Mouse (Mus musculus): ENCODE measurements around the gene Nars2. TPM values are rescaled to one million over a fixed set of nuclear protein-coding genes. Genes with fewer than 3 reads are reported as not detected.

Gene Nars2
- total and polyA plus RNA-seq, 3 experiments = 12.1 to 19.1 (median 14.6) TPM

DNA sequence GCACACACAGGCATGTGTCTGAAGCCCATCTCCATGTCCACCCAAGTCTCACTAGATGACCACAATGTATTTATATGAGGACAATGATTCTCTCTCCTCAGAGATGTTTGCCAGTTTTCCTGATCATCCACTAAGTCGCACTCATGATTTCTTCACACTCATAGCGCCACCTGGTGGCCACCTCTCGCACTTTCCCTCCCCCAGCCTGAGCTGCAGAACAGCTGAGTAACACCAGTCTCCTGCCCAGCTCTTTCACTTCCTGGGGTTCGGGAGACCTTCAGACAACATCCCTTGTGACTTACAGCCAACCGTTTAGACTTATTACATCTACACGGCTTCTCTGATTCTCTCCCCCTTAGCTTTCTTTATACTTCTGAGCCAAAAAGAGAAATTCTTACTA lies 37.3 kb upstream of the Nars2 start:
- in situ Hi-C loops (cut with MboI; ENCODE audit: low pct_ligation_motif_present, low pct_unique_long_range_greater_than_20kb, low sequenced_read_pairs) (loop anchor here (5.0 kb wide), 1 partner anchor 142 kb away; no protein-coding TSS in a partner anchor), dilution Hi-C loops (cut with MboI; ENCODE audit: extremely low pct_ligation_motif_present, extremely low pct_unique_long_range_greater_than_20kb, low sequenced_read_pairs) (no loop called here)
- H3K9ac ChIP-seq (ENCODE audit: insufficient read depth, low read depth) = no peak overlapping the region
- no peak overlapping the region for H3K27ac ChIP-seq (ENCODE audit: insufficient read depth, low read depth)
- peak overlapping the region; percentile 41; the same call in 1 of the 2 replicates for H3K4me2 ChIP-seq (ENCODE audit: insufficient read depth, low read depth, poor library complexity, severe bottlenecking)
- TF ChIP-seq SIN3A (IDR thresholded peaks at IDR 0.05; ENCODE audit: low read length) (no peak), ZC3H11A (IDR thresholded peaks at IDR 0.05; ENCODE audit: low read depth, low read length) (peak; percentile 89), RAD21 (IDR thresholded peaks at IDR 0.05; ENCODE audit: low read depth, low read length) (peak; percentile 90), ZNF384 (IDR thresholded peaks at IDR 0.05; ENCODE audit: low read depth, low read length) (no peak), IRF4 (IDR thresholded peaks at IDR 0.05; ENCODE audit: low read depth, low read length) (0 out of 2 replicates have a peak, but pooled peaks have one; percentile 28), NELFE (IDR thresholded peaks at IDR 0.05; ENCODE audit: low read depth, low read length) (no peak), ELF1 (IDR thresholded peaks at IDR 0.05; ENCODE audit: low read depth, low read length) (peak; percentile 50; the same call in 1 of the 2 replicates), CHD2 (IDR thresholded peaks at IDR 0.05; ENCODE audit: low read length) (no peak), MYC (IDR thresholded peaks at IDR 0.05; ENCODE audit: low read depth, low read length) (no peak), SMC3 (IDR thresholded peaks at IDR 0.05; ENCODE audit: low read depth, low read length) (peak; percentile 98), CTCF (conservative IDR thresholded peaks at IDR 0.05 in 1 of 2, IDR thresholded peaks at IDR 0.05 in 1 of 2; ENCODE audit: low read depth in 2 of 2, low read length in 2 of 2) (peak; percentile 75 to 93)
- peak; percentile 81 for DNase-seq (ENCODE audit: extremely low read depth)
- peaks cover 0 to 8% of the 10 kb centered on the region in 2 experiments; a peak in 1 of 4 replicates for H3K4me1 ChIP-seq (ENCODE audit: control insufficient read depth in 1 of 2, insufficient read depth in 2 of 2)
- H3K79me2 ChIP-seq (replicated peaks; ENCODE audit: control insufficient read depth, extremely low read depth, insufficient read depth, poor library complexity, severe bottlenecking) = no peaks in the 10 kb centered on the region
- H3K27me3 ChIP-seq (replicated peaks) = no peaks in the 10 kb centered on the region
- no peaks in the 10 kb centered on the region for H3K36me3 ChIP-seq (replicated peaks in 1 of 2; ENCODE audit: control insufficient read depth in 1 of 2, insufficient read depth in 1 of 2, low read length in 1 of 2)
- no peaks in the 10 kb centered on the region for H3K9me3 ChIP-seq (replicated peaks; ENCODE audit: low read length)
- no peak overlapping the region for H3K4me3 ChIP-seq (replicated peaks in 1 of 3; ENCODE audit: low read depth in 2 of 3, low read length in 2 of 3, poor library complexity in 1 of 3)

- in situ Hi-C loops (cut with MboI; ENCODE audit: low pct_ligation_motif_present, low pct_unique_long_range_greater_than_20kb, low sequenced_read_pairs) (no loop called here), dilution Hi-C loops (cut with MboI; ENCODE audit: extremely low pct_ligation_motif_present, extremely low pct_unique_long_range_greater_than_20kb, low sequenced_read_pairs) (no loop called here)
- H3K27me3 ChIP-seq (replicated peaks) = no peaks in the 10 kb centered on the region
Observed at GRCm38 (mm10) chr7:96915452-96916105, 35.7 kb upstream of the Nars2 start.

More at GRCm38 (mm10) chr7:96915452-96916105, 35.7 kb upstream of the Nars2 start:
- Histone ChIP-seq H3K4me3 (replicated peaks in 1 of 3; ENCODE audit: low read depth in 2 of 3, low read length in 2 of 3, poor library complexity in 1 of 3) (no peak overlapping the region), H3K9ac (ENCODE audit: insufficient read depth, low read depth) (no peak overlapping the region), H3K4me2 (ENCODE audit: insufficient read depth, low read depth, poor library complexity, severe bottlenecking) (no peak overlapping the region), H3K9me3 (replicated peaks; ENCODE audit: low read length) (no peaks in the 10 kb centered on the region), H3K36me3 (replicated peaks in 1 of 2; ENCODE audit: control insufficient read depth in 1 of 2, insufficient read depth in 1 of 2, low read length in 1 of 2) (no peaks in the 10 kb centered on the region), H3K27ac (ENCODE audit: insufficient read depth, low read depth) (no peak overlapping the region), H3K4me1 (ENCODE audit: control insufficient read depth in 1 of 2, insufficient read depth in 2 of 2) (peaks cover 0 to 5% of the 10 kb centered on the region in 2 experiments; a peak in 1 of 4 replicates), H3K79me2 (replicated peaks; ENCODE audit: control insufficient read depth, extremely low read depth, insufficient read depth, poor library complexity, severe bottlenecking) (no peaks in the 10 kb centered on the region)
- TF ChIP-seq USF2 (conservative IDR thresholded peaks at IDR 0.05; ENCODE audit: low read depth, low read length) (no peak), ZNF384 (IDR thresholded peaks at IDR 0.05; ENCODE audit: low read depth, low read length) (no peak), ELF1 (IDR thresholded peaks at IDR 0.05; ENCODE audit: low read depth, low read length) (peak; percentile 51; the same call in 1 of the 2 replicates), ZKSCAN1 (IDR thresholded peaks at IDR 0.05; ENCODE audit: borderline replicate concordance, low read depth, low read length) (no peak), JUN (IDR thresholded peaks at IDR 0.05; ENCODE audit: insufficient read depth, low read depth, low read length) (no peak), RCOR1 (conservative IDR thresholded peaks at IDR 0.05; ENCODE audit: low read depth, low read length) (no peak), CHD1 (IDR thresholded peaks at IDR 0.05; ENCODE audit: low read depth, low read length) (no peak), TBP (conservative IDR thresholded peaks at IDR 0.05; ENCODE audit: low read depth, low read length) (no peak), E2F4 (IDR thresholded peaks at IDR 0.05; ENCODE audit: insufficient replicate concordance, low read depth, low read length) (no peak), ZC3H11A (IDR thresholded peaks at IDR 0.05; ENCODE audit: low read depth, low read length) (peak; percentile 61), ETS1 (conservative IDR thresholded peaks at IDR 0.05; ENCODE audit: low read depth, low read length) (no peak), RAD21 (IDR thresholded peaks at IDR 0.05; ENCODE audit: low read depth, low read length) (peak; percentile 99), SMC3 (IDR thresholded peaks at IDR 0.05; ENCODE audit: low read depth, low read length) (peak; percentile 87), CTCF (conservative IDR thresholded peaks at IDR 0.05 in 1 of 2, IDR thresholded peaks at IDR 0.05 in 1 of 2; ENCODE audit: low read depth in 2 of 2, low read length in 2 of 2) (peak; percentile 91 to 93)
- DNase-seq (ENCODE audit: extremely low read depth) = peak; percentile 76

All from CH12.LX (cell line).